Mouse (Mus musculus) retina, postnatal 7 days (tissue): ENCODE results near the gene Palm3.
"Not testable (repeated sequence)": the region's sequence is repeated elsewhere in the genome, so short reads cannot be mapped to it uniquely, and the experiment has no call there.

Experiments used
- DNase-seq: peaks from one replicate; pipeline ENCODE4 v3.0.0-alpha.2; 2012; ENCODE audit warnings: low read depth, low spot score

Gene Palm3

DNA sequence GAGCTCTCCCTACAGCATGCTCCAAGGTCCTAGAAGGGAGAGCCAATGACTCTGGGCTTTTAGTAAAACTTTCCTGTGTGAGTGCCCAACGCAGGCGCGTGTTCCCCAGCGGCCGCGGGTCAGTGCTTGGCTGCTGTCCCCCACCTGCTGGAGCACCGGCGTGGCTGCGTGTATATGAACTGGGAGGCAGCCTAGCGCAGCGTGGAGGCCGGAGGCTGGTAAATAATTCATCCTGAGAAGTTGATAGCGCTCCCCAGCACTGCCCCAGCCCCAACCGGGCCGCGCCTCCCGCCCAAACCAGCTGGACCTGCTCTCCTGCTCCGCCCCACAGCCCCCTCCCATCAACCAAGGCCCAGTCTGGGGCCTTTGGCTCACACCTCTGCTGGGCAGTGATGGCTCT lies at the start of gene Palm3:
Gene Palm3 (plus strand): TSS at position 376 of the 400 bp plus-strand sequence.
- DNase-seq = no peak

DNA sequence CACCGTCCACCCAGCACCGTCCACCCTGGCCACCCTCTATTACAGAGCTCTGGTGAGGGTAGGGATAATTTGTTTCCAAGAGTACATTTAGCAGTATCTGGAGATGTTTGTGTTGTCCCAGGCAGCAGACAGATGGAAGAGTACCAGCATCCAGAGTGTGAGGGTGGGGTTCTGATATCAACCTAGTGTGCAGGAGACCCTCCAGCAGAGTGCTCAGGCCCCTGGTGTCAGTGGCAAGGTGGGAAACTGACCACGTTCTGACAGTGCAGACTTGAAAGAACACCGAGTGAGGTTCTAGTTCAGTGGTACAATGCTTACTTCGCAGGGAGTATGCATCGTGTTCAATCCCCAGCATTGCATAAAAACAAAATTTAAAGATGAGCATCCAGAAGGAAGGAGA lies 49.6 kb upstream of the Palm3 start:
- DNase-seq = no peak

DNA sequence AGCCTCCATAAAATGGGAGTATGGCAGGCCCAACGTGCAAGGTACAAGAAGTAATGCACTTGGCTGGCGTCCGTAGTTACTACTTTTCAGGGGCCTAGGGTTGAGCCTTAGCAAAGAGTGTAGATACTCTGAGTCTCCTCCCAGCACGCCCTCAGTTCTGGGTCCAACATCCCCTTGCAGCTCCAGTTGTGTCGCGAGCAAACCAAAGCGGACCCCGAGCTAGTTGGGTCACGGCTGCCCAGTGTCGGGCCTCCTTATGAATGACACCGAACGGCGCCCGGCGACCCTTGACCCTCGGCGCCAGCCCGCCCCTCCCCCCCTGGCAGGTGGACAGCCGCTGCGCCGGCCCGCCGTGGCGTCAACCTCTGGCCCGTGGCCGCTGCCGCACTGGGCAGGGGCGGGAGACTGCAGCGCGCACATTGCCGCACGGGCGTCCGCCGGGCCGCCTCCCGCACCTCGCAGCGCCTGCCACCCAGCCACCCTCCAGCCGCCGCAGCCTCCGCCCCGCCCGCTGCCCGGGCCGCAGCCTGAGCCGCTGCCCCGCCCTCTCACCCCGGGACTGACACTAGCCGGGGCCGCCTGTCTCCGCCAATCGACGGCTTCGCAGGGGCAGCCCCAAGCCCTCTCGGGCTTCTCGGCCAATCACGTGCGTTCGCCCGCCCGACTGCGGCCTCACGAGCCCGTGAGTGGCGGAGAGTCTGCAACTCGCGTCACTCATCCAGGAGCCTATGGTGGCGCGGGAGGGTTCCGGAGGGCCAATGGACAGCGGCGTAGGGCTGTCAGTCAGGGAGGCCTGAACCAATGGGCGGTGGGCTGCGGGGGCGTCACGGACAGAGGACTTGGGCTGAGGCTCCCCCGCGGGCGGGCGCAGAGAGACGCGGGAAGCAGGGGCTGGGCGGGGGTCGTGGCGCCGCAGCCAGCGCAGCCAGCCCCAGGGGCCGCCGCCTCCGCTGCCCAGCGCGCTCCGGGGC lies 48.8 kb upstream of the Palm3 start, which contains the start of gene Prkaca:
Gene Prkaca (plus strand): TSS at position 844 of the 971 bp plus-strand sequence.
- peak; percentile 96 for DNase-seq

DNA sequence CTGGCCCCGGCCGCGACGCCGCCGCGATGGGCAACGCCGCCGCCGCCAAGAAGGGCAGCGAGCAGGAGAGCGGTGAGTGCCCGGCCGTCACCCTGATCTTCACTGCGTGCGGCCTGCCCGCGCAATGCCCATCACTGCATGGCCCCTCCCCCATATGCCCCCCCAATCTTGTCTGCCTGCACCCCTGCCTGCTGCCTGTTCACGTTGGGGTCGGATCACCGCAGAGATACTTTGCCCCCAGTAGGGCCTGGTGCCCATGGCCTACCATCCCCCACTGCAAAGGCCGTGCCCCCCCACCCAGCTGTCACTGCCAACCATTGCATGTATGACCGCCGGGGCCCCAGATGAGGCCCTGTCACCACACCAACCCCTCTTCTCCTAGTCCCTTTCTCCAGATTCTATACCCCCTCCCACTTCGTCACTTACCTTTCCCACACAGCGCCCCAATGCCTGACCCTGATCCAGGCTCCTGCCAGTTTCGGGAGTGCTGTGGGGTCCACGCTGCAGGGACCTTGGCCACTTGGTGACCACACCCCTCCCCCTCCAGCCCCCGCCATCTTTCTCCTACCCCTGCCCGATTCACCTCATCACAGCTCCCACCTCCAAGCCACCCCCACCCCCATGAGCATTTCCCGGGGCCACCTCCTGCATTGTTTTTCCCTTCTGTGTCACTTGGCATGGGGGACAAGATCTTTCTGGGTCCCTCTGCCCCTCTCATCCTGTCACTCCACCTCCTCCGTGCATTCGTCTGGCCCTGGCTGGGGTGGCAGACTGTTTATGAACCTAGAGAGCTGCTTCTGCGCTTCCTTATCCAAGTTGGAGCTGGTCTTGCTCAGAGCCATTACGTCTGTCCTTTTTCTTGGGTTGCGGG lies 47.9 kb upstream of the Palm3 start:
- DNase-seq = peak; percentile 28

DNA sequence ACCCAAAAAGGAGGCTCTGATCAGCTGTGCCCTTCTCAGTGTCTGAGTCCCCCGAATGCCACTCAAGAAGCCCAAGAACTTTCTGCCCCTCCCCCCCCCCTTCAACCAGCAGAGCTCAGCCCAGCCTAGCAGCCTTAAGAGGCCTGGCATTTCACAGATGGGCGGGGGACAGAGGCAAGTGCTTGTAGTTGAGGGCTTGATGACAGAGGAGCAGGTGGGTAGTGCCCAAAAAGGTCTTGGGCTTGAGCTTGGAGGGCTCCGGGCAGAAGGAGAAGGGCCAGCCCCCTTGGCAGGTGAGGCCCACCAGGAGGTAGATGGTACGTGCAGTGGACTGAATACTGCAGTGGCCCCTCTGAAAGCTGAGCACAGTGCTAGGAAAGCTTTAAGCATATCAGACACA lies 46.8 kb upstream of the Palm3 start:
- DNase-seq = no peak

DNA sequence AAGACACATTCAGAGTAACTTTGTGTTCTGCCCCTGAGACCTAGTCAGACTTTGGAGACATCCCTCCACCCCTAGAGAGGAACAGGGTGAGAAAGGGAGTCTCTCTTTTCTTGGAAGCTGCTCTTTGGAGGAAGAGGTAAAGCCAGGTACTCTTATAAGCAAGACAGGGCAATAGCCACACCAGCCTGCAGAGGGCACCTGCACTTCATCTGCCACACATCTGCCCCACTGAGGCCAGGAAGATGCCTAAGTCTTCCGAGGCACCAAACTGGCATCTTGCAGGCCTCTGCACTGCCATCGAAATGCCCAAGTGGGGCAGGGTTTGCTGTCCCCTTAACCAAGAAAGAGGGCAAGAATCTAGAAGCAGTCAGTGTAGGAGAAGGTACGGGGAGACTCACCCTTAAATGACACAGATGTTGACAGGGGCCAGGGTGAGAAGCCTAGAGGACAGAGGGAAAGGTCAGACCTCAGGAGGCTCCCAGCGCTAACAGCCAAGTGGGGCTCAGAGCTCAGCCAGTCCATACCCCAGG lies 45.1 kb upstream of the Palm3 start:
- DNase-seq = no peak

DNA sequence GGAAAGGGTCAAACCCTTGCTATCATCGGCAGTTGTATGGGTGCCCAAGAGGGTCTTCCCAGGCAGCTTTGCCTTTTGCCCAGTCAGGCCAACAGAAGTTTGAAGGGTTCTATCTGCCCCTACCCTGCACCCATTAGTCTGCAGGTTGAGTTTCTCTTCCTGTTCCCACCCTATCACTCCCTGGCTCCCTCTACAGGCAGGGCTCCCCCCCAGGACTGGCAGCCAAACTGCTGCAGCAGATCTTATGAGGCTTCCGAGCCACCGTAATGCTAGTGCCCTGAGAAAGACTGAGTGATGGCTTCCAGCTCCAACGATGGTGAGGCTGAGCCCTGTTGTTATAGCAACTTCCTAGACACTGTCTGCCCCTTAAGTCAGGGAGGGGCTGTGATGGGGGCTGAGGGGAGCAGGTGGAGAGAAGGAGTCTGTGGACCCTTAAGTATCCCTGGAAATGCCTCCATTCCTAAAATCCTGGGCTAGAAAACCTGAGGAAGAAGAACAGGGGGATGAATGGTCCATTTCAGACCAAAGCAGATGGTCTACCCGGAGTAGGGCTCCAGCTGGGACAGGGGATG lies 44.4 kb upstream of the Palm3 start:
- DNase-seq = no peak

DNA sequence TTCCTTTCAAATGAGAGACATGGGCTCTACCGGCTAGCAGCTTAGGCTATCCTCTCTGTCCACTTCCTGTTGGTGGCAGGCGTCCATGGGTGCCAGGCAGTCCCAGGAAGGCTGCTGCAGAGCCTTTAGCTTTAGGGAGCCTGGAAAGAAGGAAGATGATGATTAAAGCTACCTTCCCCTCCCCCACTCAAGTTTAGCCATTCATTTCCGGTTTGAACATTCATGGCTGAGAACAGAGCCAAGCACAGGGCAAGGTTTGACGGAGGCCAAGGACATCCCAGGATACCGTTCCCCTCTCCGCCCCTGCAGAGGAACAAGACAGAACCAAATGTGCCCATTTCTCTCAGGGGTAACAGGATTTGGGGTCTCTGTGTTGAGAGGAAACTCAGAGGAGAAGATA lies 43.6 kb upstream of the Palm3 start:
- no peak for DNase-seq

DNA sequence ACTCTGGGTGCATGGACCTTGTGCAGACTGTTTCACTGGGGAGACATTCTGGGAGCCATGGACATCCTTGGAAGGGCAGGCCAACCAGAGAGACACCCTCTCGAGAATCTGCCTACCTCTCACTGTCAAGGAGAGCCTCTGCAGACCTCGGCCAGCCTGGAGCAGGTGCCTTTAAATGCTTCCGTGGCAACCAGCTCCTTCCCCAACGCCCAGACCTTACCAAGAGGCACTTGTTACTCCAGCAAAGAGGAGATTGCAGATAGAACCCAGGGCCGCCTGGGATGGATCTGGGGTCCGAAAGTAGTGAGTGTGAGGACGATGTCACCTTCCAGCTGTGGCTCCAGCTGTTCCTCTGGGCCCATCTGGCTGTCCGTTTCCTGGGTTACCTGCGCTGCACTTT lies 43.1 kb upstream of the Palm3 start:
- no peak for DNase-seq

DNA sequence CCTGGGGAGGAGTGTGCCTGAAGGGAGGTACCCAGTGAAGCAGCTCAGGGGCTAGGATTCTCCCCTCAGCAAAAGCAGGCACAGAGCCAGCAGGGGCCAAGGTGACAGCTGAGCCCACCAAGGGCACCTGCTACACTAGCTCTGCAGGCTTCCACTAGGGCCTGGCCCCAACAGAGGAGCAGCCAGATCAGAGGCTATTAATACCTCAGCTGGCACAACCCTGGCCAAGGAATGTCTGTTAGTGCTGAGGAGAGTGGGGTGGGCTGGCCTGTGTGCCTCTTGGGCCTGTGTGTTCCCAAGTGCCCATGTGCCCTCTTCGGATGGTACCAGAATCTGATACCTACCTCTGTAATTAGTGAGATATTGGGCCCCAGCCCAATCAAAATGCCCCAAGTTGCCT lies 41.0 kb upstream of the Palm3 start:
- DNase-seq = no peak

DNA sequence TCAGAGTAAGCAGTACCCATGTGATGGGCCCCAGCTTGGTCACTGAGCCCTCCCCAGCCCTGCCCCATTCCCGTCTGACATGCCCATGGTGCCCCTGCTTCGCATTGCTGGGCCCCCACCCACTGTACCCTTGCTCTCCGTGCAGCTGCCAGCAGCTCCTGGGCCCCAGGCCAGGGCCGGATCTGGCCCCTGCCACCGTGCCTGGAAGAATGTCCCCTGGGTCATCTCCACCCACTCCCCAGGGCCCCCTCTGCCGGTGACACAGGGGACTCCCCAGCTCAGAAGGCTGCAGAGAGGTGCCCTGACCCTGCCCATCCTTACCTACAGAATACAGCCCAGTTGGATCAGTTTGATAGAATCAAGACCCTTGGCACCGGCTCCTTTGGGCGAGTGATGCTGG lies 40.4 kb upstream of the Palm3 start:
- DNase-seq = no peak

DNA sequence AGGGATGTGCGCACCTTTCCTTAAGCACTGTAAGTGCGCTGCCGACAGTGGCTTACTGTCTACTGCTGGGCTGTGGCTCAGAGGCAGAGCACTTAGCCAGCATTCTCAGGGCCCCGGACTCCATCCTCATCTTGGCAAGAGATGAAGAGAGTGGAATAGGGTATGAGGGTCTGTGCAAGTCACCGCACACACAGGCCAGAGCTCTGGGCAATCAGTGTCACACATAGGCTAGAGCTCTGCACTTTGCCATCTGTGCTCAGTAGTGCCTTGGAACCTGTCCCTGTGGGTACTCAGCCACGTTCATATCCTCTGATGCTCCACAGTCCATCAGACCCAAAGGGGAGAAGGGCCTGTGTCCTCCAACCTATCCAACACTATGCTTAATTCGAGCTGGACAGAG lies 39.7 kb upstream of the Palm3 start:
- DNase-seq = no peak

DNA sequence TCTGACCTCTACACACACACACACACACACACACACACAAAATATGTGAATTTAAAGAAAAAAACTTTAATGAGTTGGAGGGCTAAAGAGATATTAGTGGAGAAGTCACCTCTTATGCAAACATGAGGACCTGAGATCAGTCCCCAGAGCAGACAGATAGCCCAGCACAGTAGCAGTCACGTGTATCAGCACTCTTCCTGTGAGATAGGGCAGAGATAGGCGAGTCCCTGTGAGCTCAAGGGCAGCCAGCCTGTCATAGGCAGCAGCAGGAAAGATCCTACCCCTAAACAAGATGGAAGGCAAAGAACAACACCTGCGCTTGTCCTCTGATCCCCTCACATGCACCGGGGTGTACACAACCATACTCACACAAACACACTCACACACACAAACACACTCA lies 38.8 kb upstream of the Palm3 start:
- no peak for DNase-seq

DNA sequence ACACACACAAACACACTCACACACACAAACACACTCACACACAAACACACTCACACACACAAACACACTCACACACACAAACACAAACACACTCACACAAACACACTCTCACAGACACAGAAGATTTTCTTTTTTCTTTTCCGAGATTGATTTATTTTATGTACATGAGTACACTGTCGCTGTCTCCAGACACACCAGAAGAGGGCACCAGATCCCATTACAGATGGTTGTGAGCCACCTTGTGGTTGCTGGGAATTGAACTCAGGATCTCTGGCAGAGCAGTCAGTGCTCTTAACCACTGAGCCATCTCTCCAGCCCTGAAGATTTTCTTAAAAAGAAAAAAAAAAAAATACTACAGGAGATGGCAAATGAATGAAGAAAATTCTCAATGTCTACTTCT lies 38.0 kb upstream of the Palm3 start:
- DNase-seq = not testable (repeated sequence)

DNA sequence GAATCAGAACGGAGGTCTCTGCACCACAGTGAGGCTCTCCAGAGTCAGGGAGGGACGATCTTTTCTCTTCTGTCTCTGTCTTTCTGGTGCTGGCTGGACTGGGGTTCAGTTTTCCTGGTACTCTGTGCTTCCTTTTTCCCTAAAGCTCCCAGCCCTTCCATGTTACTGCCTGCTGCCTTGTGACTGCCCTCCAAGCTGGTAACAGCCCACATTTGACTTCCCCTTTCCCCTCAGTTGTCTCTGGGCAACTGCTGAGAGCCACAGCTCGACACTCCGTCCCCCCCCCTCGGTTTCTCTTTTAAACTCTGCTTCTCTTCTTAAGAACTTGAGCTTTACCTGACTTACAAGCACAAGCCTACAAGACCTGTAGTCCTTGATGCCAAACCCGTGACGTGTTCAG lies 32.0 kb upstream of the Palm3 start:
- DNase-seq = no peak

DNA sequence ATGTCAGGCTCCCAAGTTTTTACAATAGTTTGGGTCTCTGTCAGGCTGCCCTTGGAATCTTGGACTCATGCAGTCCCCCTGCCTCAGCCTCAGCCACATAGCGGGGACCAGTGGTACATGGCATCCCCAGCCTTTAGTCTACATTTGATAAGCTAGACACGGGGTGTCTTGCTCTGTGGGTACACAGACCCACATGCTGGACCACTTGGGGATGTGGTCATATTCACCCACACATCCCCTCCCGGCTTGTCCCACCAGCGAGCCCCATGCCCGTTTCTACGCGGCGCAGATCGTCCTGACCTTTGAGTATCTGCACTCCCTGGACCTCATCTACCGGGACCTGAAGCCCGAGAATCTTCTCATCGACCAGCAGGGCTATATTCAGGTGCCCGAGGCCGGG lies 31.1 kb upstream of the Palm3 start:
- DNase-seq = no peak

DNA sequence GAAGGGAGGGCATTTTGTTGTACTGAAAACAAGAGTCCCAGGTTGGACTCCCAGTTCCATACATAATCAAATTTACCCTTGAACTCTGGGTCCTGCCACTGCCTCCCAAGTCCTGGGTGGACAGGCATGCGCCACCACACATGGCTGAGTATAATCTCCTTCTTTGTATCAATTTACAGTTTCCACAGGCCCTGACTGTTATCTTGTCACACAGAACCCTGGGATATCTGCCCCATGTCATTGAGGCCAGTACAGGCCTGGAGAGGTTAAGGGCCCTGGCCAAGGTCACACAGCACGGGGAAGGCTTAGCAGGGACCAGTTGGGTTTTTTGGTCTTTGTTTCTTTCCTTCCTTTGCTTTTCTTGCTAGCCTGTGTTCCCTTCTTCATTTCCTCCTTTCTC lies 28.8 kb upstream of the Palm3 start:
- no peak for DNase-seq

DNA sequence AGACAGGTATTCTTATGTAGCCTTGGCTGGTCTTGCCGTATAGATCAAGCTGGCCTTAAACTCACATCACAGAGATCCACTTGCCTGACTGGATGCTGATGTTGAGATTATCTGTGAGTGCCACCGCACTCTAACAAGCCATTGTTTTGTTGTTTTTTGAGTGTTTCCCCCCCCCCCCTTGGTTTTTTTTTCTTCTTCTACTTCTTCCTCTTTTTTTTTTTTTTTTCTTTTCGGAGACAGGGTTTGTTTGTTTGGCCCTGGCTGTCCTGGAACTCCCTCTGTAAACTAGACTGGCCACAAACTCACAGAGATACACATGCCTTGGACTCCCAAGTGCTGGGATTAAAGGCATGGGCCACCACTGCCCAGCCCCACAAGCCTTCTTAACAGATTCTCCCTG lies 27.2 kb upstream of the Palm3 start:
- DNase-seq = no peak

DNA sequence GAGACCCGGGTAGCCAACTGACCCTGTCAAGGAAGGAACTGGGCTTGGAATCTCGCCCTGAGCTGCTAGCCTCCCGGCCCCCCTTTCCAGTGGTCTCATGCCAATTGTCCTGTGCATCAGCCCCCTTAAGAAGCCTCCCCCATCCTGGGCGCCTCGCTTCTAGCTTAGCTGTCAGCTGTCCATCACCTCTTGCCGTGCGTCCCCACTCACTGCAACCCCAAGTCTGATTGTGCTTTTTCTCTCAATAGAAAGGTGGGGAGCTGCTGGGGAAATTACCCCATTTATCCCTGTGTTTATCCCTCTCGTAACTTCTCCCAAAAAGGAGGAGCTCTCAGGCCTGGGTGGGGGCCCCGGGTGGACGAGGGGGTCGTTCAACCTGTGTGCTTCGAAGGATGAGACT lies 25.3 kb upstream of the Palm3 start:
- DNase-seq = no peak

DNA sequence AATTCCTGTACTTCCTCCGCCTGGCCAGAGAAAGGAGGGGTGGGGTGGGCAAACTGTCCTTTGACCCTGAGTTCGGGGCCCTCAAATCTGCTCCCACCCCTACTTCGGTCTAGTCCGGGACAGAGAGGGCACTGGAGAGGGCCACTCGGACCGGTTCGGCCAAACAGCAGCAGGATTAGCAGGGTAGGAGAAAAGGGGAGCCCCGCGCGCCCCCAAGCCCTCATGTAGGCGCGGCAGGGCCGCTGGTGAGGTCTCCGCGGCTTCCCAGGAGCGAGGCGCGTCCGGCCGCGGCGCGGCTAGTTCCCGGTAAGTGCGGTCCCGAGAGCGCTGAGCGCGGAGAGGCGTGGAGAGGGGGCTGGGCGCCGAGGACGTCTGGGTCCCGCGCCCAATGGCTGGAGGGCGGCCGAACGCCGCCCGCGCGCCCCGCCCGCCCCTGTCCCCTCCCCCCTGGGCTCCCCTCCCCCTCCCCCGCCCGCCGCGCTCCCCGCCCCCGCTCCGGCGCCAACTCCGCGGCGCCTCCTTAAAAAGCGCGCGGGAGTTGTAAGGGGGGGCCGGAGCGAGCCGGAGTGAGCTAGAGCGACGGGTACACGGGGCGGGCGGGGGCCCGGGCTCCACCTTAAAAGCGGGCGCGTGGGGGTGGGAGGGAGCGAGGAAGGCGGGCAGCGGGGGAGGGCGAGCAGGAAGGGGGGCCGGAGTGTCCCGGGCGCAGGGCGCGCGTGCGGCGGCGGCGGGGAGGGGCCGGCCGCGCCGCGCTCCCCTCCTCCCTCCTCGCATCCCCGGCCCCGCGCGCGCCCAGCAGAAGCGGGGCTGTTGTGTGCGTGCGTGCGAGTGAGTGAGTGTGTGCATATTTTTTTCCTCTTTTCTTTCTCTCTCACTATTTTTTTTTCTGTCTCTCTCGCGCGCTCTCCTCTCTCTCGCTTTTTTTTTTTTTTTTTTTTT lies 24.4 kb upstream of the Palm3 start:
- DNase-seq = peak; percentile 65
